In the genomic region with DNA sequence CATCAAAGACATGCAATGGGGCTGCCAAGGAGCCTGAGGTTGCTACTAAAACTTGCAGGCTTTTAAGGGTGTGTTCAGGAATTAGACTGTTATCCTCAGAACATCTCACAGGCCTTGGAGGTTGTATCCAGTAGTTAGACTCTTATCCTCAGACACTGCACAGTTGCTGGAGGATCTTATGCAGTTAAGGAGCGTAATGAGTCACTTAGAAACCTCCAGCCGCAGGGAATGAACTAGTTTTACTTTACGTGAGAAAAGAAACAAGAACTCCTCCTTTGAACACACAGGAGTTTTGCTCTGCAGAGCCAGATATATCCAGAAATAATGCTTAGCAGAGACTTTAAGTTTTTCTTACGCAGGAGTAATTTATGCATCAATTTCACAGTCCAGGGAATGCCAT, we compare ENCODE assay signal across 28 mouse cellular contexts.
"Had no signal": no experiment of that assay in that cellular context is flagged by ENCODE, and none has a peak within 500 bp of the region (broad histone marks: within the 10 kb centered on the region; RNA-seq: fewer than 3 reads in every experiment).

No protein-coding gene starts in this region.

- ATAC-seq: forebrain, embryonic 13.5 days; forebrain, embryonic 14.5 days; forebrain, embryonic 15.5 days; forebrain, embryonic 16.5 days; forebrain, postnatal 0 days had no signal

- H3K27ac ChIP-seq: embryonic facial prominence, embryonic 10.5 days; embryonic facial prominence, embryonic 12.5 days; embryonic facial prominence, embryonic 13.5 days; embryonic facial prominence, embryonic 15.5 days; forebrain, embryonic 10.5 days; forebrain, embryonic 12.5 days; forebrain, embryonic 13.5 days; forebrain, embryonic 15.5 days; gastrocnemius, adult 2 months; heart, embryonic 10.5 days had no signal

- H3K9me3 ChIP-seq: embryonic facial prominence, embryonic 10.5 days; embryonic facial prominence, embryonic 12.5 days; embryonic facial prominence, embryonic 13.5 days; embryonic facial prominence, embryonic 15.5 days; forebrain, embryonic 10.5 days; forebrain, embryonic 12.5 days; forebrain, embryonic 13.5 days; forebrain, embryonic 15.5 days; heart, embryonic 10.5 days had no signal

- H3K9ac ChIP-seq: embryonic facial prominence, embryonic 12.5 days; embryonic facial prominence, embryonic 13.5 days; embryonic facial prominence, embryonic 15.5 days; forebrain, embryonic 12.5 days; forebrain, embryonic 13.5 days; forebrain, embryonic 15.5 days; forebrain, postnatal 0 days had no signal

- H3K27me3 ChIP-seq: embryonic facial prominence, embryonic 12.5 days; embryonic facial prominence, embryonic 13.5 days; embryonic facial prominence, embryonic 15.5 days; forebrain, embryonic 12.5 days; forebrain, embryonic 13.5 days; forebrain, embryonic 15.5 days had no signal

- DNase-seq: cerebellum, adult 8-10 months; cerebellum, adult 9-10 months; cerebellum, adult 9-11 months; cerebellum, postnatal 10 days; cerebellum, postnatal 14 days; cerebellum, postnatal 25 days; cerebellum, postnatal 36 days; embryo, embryonic 11 days; forebrain, postnatal 0 days; gastrocnemius, adult 2 months; gastrocnemius, postnatal 10 days; gastrocnemius, postnatal 14 days; gastrocnemius, postnatal 25 days; gastrocnemius, postnatal 36 days; heart, adult 18-20 months had no signal

- H3K4me2 ChIP-seq: embryonic facial prominence, embryonic 12.5 days; embryonic facial prominence, embryonic 13.5 days; embryonic facial prominence, embryonic 15.5 days; forebrain, embryonic 12.5 days; forebrain, embryonic 13.5 days; forebrain, embryonic 15.5 days; heart, embryonic 11.5 days had no signal

- H3K4me1 ChIP-seq: embryonic facial prominence, embryonic 10.5 days; embryonic facial prominence, embryonic 12.5 days; embryonic facial prominence, embryonic 13.5 days; embryonic facial prominence, embryonic 15.5 days; forebrain, embryonic 10.5 days; forebrain, embryonic 12.5 days; forebrain, embryonic 13.5 days; forebrain, embryonic 15.5 days; heart, embryonic 10.5 days had no signal

- H3K4me3 ChIP-seq: embryonic facial prominence, embryonic 10.5 days; embryonic facial prominence, embryonic 12.5 days; embryonic facial prominence, embryonic 13.5 days; embryonic facial prominence, embryonic 15.5 days; erythroblast, embryonic 14.5 days; forebrain, embryonic 10.5 days; forebrain, embryonic 12.5 days; forebrain, embryonic 13.5 days; forebrain, embryonic 15.5 days; gastrocnemius, adult 2 months; heart, embryonic 10.5 days had no signal

- H3K36me3 ChIP-seq: embryonic facial prominence, embryonic 10.5 days; embryonic facial prominence, embryonic 12.5 days; embryonic facial prominence, embryonic 13.5 days; embryonic facial prominence, embryonic 15.5 days; forebrain, embryonic 10.5 days; forebrain, embryonic 12.5 days; forebrain, embryonic 15.5 days; heart, embryonic 10.5 days had no signal
